Mouse (Mus musculus): ENCODE measurements at regions not wholly inside any gene's neighbourhood (a gene's known extent, or its start where the extent isn't known, plus 50 kb on each side); places are given as distances from the start of the nearest gene placed in this dataset.
A peak's percentile ranks its signal among the peaks of the same experiment; 100 is the strongest.

DNA sequence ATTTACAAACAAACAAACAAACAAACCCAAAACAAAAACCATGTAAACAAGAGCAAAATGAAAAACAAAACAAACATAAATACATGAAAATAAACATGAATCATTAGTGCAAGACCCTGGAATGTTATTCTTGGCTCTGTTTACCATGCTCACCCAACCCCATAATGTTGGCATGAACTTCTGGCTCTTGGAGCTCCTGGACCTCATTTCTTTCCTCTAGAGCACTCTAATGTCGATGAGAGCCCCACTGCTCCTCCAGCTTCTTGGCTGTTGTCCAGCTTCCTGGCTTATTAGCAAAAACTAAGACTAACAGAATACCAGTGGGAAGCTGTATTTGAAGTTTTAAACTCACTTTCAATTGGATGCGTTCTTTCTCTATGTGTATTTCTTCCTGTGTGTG, 81.3 kb upstream of the Gm21830 start:
- no peaks in the 10 kb centered on the region for H3K4me1 ChIP-seq (ENCODE audit: control insufficient read depth, insufficient read depth, low read length)
- H3K9ac ChIP-seq (ENCODE audit: low read length), result no peak overlapping the region
- no peaks in the 10 kb centered on the region for H3K9me3 ChIP-seq (replicated peaks; ENCODE audit: control insufficient read depth, low read length)
- no peaks in the 10 kb centered on the region for H3K27me3 ChIP-seq (replicated peaks; ENCODE audit: control insufficient read depth, insufficient read depth, low read length)
- WGBS, result 37% methylated on average over 2 of the region's 2 CpGs
- DNase-seq (ENCODE audit: low spot score), result peak; percentile 81
- ATAC-seq, result peak; percentile 74
- no peaks in the 10 kb centered on the region for H3K36me3 ChIP-seq (ENCODE audit: control insufficient read depth, insufficient read depth, low read length)
- H3K4me2 ChIP-seq (ENCODE audit: low read length), result no peak overlapping the region
- no peak overlapping the region for H3K27ac ChIP-seq (ENCODE audit: low read depth, low read length)
- H3K4me3 ChIP-seq (ENCODE audit: low read depth, low read length), result no peak overlapping the region

DNA sequence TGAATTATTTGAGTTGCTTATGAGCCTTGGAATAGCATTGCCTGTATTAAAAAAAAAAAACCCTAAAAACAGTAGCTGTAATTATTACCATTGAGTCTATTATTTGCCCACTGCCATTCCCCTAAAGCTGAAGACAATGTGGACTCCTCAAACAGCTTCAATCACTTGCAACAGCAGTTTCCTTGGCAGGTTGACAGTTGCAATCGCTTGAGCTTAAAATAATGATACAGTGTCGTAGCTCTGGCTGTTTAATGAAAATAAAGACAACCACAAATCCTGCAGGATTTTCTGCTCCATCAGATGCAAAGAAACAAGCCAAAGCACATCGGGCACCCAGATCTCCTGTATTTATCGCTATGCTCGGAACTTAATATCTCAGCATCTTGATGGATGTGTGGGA, 68.8 kb upstream of the Gm21830 start:
- Histone ChIP-seq H3K27ac (ENCODE audit: low read depth, low read length) (no peak overlapping the region), H3K36me3 (ENCODE audit: control insufficient read depth, insufficient read depth, low read length) (no peaks in the 10 kb centered on the region), H3K4me3 (ENCODE audit: low read depth, low read length) (no peak overlapping the region), H3K4me2 (ENCODE audit: low read length) (no peak overlapping the region), H3K4me1 (ENCODE audit: control insufficient read depth, insufficient read depth, low read length) (peaks cover 5% of the 10 kb centered on the region; the same call in 1 of the 2 replicates), H3K9ac (ENCODE audit: low read length) (no peak overlapping the region), H3K9me3 (replicated peaks; ENCODE audit: control insufficient read depth, low read length) (no peaks in the 10 kb centered on the region), H3K27me3 (replicated peaks; ENCODE audit: control insufficient read depth, insufficient read depth, low read length) (no peaks in the 10 kb centered on the region)
- DNase-seq (ENCODE audit: low spot score) (peak; percentile 62), ATAC-seq (no peak)
- WGBS, result 25% methylated on average over 5 of the region's 5 CpGs

All from forebrain, embryonic 14.5 days (tissue).